Mouse (Mus musculus): ENCODE data around the gene Arhgef40. TPM values are rescaled to one million over a fixed set of nuclear protein-coding genes. Genes with fewer than 3 reads are reported as not detected.

Gene Arhgef40
- polyA plus RNA-seq, 2 experiments: 143 to 220 TPM

DNA sequence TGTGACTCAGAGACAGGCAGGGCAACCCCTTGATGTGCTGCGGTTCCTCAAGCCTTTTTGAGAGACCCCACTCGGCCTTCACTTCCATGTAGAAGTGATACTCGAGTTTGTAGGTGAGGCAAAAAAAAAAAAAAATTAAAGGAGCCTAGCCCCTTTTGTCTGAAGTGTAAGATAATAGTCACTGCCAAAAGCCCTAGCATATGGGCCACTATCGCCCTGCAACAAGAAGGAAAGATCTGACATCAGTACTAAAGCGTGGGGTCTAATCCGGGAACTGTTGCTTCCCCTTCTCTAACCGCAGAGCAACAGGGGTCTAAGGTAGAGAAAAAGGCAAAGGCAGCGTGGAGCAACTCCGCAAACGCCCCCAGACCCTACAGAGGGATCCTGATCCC is 668 bp upstream of the Arhgef40 start:
- no peaks in the 10 kb centered on the region for H3K27me3 ChIP-seq (ENCODE audit: control insufficient read depth, insufficient read depth, low read length)
- H3K4me1 ChIP-seq (ENCODE audit: control insufficient read depth, insufficient read depth, low read length): peaks cover 16% of the 10 kb centered on the region
- H3K4me3 ChIP-seq (replicated peaks; ENCODE audit: low read length): peak overlapping the region; percentile 75
- peak overlapping the region; percentile 89 for H3K9ac ChIP-seq (ENCODE audit: low read depth, low read length, severe bottlenecking)
- DNase-seq (ENCODE audit: low spot score): no peak
- 9% methylated on average over 10 of the region's 10 CpGs for WGBS
- peaks cover 23% of the 10 kb centered on the region for H3K36me3 ChIP-seq (ENCODE audit: control insufficient read depth, insufficient read depth, low read length)
- no peaks in the 10 kb centered on the region for H3K9me3 ChIP-seq (ENCODE audit: control insufficient read depth, low read length)
- H3K27ac ChIP-seq (replicated peaks; ENCODE audit: low read depth, low read length): peak overlapping the region; percentile 96
- no peak for TF ChIP-seq POLR2A (IDR thresholded peaks at IDR 0.05; ENCODE audit: borderline replicate concordance, extremely low read depth, insufficient read depth, insufficient read length)
- peak overlapping the region; percentile 69 for H3K4me2 ChIP-seq (replicated peaks; ENCODE audit: low read depth, low read length, severe bottlenecking)
- ATAC-seq (ENCODE audit: low FRiP score, low read depth): no peak

DNA sequence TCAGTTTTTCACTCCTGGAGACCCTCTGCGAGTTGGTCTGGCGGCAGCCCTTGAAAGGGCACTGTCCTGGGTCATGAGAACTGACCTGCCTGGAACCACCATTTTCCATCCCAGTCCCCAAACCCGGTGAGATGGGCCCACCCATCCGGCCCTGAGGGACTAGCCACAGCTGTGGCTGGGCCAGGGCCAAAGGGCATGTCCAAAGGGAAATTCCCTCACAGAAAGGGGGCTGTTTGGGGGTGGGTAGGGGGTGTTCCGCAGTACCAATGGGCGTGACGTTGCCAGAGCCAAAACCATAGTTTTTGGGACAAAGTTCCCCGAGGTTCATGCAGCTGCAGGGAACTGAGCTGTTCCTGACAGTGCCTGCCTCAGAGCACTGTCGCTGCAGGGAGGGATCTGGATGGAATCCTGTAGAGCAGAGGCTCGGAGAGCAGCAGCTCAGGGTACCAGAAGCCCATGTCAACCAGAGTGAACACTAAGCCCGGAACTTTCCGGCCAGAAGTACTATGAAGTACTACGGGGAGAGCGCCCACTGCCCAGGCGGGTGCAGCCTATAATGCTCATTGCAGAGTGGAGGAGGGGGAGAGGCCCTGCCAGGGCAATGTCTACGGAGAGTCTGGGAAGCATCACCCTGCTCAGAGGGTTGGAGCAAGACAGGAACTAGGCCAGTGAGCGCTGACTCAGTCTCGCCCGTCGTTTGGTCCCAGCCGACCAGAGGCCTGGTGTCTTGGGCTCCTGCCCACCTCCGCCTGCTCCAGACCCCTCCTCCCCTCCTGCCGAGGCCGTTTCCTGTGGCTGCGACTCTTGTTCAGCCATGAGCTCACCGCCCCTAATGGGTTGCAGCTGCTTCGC is 1.0 kb downstream of the Arhgef40 start:
- peak; percentile 84 for ATAC-seq (ENCODE audit: low FRiP score, low read depth)
- WGBS: 1% methylated on average over 21 of the region's 27 CpGs
- peak overlapping the region; percentile 75 for H3K4me3 ChIP-seq (replicated peaks; ENCODE audit: low read length)

DNA sequence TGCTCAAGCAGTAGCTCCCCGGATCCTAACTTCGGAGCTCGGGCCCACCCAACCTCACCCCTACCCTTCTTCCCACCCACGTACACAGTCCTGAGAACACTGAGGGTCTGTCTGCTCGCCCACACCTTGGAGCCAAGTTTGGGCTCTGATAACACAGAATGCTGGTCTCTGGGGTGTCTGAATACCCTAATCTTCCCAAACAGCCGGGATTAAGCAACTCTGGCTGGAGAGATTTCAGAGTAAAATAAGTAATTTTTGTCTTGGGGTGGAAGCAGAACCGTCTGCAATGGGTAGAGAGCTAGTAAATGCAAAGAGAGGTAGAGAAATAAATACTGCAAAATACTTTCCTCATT is 1.6 kb downstream of the Arhgef40 start:
- H3K9ac ChIP-seq (ENCODE audit: low read depth, low read length, severe bottlenecking): peak overlapping the region; percentile 89
- H3K4me3 ChIP-seq (replicated peaks; ENCODE audit: low read length): peak overlapping the region; percentile 75
- H3K9me3 ChIP-seq (ENCODE audit: control insufficient read depth, low read length): no peaks in the 10 kb centered on the region
- H3K4me1 ChIP-seq (ENCODE audit: control insufficient read depth, insufficient read depth, low read length): peaks cover 16% of the 10 kb centered on the region
- no peak for ATAC-seq (ENCODE audit: low FRiP score, low read depth)
- H3K27me3 ChIP-seq (ENCODE audit: control insufficient read depth, insufficient read depth, low read length): no peaks in the 10 kb centered on the region
- no peak for DNase-seq (ENCODE audit: low spot score)
- H3K27ac ChIP-seq (replicated peaks; ENCODE audit: low read depth, low read length): peak overlapping the region; percentile 96
- peak overlapping the region; percentile 69 for H3K4me2 ChIP-seq (replicated peaks; ENCODE audit: low read depth, low read length, severe bottlenecking)
- H3K36me3 ChIP-seq (ENCODE audit: control insufficient read depth, insufficient read depth, low read length): peaks cover 45% of the 10 kb centered on the region
- no peak for TF ChIP-seq POLR2A (IDR thresholded peaks at IDR 0.05; ENCODE audit: borderline replicate concordance, extremely low read depth, insufficient read depth, insufficient read length)
- 3% methylated on average over 7 of the region's 7 CpGs for WGBS

More for the DNA sequence above, 1.0 kb downstream of the Arhgef40 start:
- Histone ChIP-seq H3K36me3 (ENCODE audit: control insufficient read depth, insufficient read depth, low read length) (peaks cover 40% of the 10 kb centered on the region), H3K4me1 (ENCODE audit: control insufficient read depth, insufficient read depth, low read length) (peaks cover 16% of the 10 kb centered on the region), H3K27me3 (ENCODE audit: control insufficient read depth, insufficient read depth, low read length) (no peaks in the 10 kb centered on the region), H3K4me2 (replicated peaks; ENCODE audit: low read depth, low read length, severe bottlenecking) (peak overlapping the region; percentile 69), H3K9ac (ENCODE audit: low read depth, low read length, severe bottlenecking) (peak overlapping the region; percentile 89), H3K9me3 (ENCODE audit: control insufficient read depth, low read length) (no peaks in the 10 kb centered on the region), H3K27ac (replicated peaks; ENCODE audit: low read depth, low read length) (peak overlapping the region; percentile 96)
- DNase-seq (ENCODE audit: low spot score): peak; percentile 91
- no peak for TF ChIP-seq POLR2A (IDR thresholded peaks at IDR 0.05; ENCODE audit: borderline replicate concordance, extremely low read depth, insufficient read depth, insufficient read length)

GRCm38 (mm10) chr14:51987177-51987576 is 2.7 kb downstream of the Arhgef40 start:
- ATAC-seq (ENCODE audit: low FRiP score, low read depth) (no peak), DNase-seq (ENCODE audit: low spot score) (no peak)
- H3K4me3 ChIP-seq (replicated peaks; ENCODE audit: low read length): no peak overlapping the region
- no peak for TF ChIP-seq POLR2A (IDR thresholded peaks at IDR 0.05; ENCODE audit: borderline replicate concordance, extremely low read depth, insufficient read depth, insufficient read length)
- 86% methylated on average over 6 of the region's 6 CpGs for WGBS
- no peak overlapping the region for H3K4me2 ChIP-seq (replicated peaks; ENCODE audit: low read depth, low read length, severe bottlenecking)
- H3K36me3 ChIP-seq (ENCODE audit: control insufficient read depth, insufficient read depth, low read length): peaks cover 55% of the 10 kb centered on the region
- H3K9ac ChIP-seq (ENCODE audit: low read depth, low read length, severe bottlenecking): no peak overlapping the region
- H3K9me3 ChIP-seq (ENCODE audit: control insufficient read depth, low read length): no peaks in the 10 kb centered on the region
- no peaks in the 10 kb centered on the region for H3K27me3 ChIP-seq (ENCODE audit: control insufficient read depth, insufficient read depth, low read length)
- H3K4me1 ChIP-seq (ENCODE audit: control insufficient read depth, insufficient read depth, low read length): peaks cover 16% of the 10 kb centered on the region
- no peak overlapping the region for H3K27ac ChIP-seq (replicated peaks; ENCODE audit: low read depth, low read length)

- H3K4me1 ChIP-seq (ENCODE audit: control insufficient read depth, insufficient read depth, low read length): peaks cover 13% of the 10 kb centered on the region
- H3K4me3 ChIP-seq (replicated peaks; ENCODE audit: low read length): no peak overlapping the region
- 0 out of 2 replicates have a peak overlapping the region, but pooled peaks have one; percentile 28 for H3K9ac ChIP-seq (ENCODE audit: low read depth, low read length, severe bottlenecking)
- peaks cover 69% of the 10 kb centered on the region for H3K36me3 ChIP-seq (ENCODE audit: control insufficient read depth, insufficient read depth, low read length)
- no peaks in the 10 kb centered on the region for H3K9me3 ChIP-seq (ENCODE audit: control insufficient read depth, low read length)
- DNase-seq (ENCODE audit: low spot score): no peak
- TF ChIP-seq POLR2A (IDR thresholded peaks at IDR 0.05; ENCODE audit: borderline replicate concordance, extremely low read depth, insufficient read depth, insufficient read length): no peak
- H3K27ac ChIP-seq (replicated peaks; ENCODE audit: low read depth, low read length): no peak overlapping the region
- H3K27me3 ChIP-seq (ENCODE audit: control insufficient read depth, insufficient read depth, low read length): no peaks in the 10 kb centered on the region
- H3K4me2 ChIP-seq (replicated peaks; ENCODE audit: low read depth, low read length, severe bottlenecking): no peak overlapping the region
- 79% methylated on average over 12 of the region's 12 CpGs for whole genome bisulfite sequencing
- ATAC-seq (ENCODE audit: low FRiP score, low read depth): no peak
Observed at GRCm38 (mm10) chr14:51988731-51989130, 4.2 kb downstream of the Arhgef40 start.

Measured in limb, embryonic 14.5 days (tissue).